Mouse (Mus musculus): ENCODE measurements at regions not wholly inside any gene's neighbourhood (a gene's known extent, or its start where the extent isn't known, plus 50 kb on each side); places are given as distances from the start of the nearest gene placed in this dataset.

GRCm38 (mm10) chr6:89256630-89257292 is 105.7 kb downstream of the Plxna1 start:
- Histone ChIP-seq H3K4me3 (ENCODE audit: extremely low read depth, insufficient read depth, insufficient read length) (no peak overlapping the region), H3K27me3 (ENCODE audit: control insufficient read depth, insufficient read depth, low read length) (no peaks in the 10 kb centered on the region), H3K36me3 (ENCODE audit: control insufficient read depth, insufficient read depth, low read length) (no peaks in the 10 kb centered on the region), H3K27ac (ENCODE audit: insufficient read depth, low read length) (peak overlapping the region; percentile 26; the same call in 1 of the 2 replicates), H3K4me1 (ENCODE audit: control insufficient read depth, insufficient read depth, insufficient read length) (peaks cover 8% of the 10 kb centered on the region; the same call in 1 of the 2 replicates)
- no peak for DNase-seq (ENCODE audit: low read depth in 1 of 2, low spot score in 2 of 2)
- TF ChIP-seq CTCF (IDR thresholded peaks at IDR 0.05; ENCODE audit: extremely low read depth, insufficient read depth, insufficient read length, insufficient replicate concordance) (no peak), POLR2A (IDR thresholded peaks at IDR 0.05; ENCODE audit: low read depth, low read length) (no peak)
- 35% methylated on average over 8 of the region's 8 CpGs for WGBS

DNA sequence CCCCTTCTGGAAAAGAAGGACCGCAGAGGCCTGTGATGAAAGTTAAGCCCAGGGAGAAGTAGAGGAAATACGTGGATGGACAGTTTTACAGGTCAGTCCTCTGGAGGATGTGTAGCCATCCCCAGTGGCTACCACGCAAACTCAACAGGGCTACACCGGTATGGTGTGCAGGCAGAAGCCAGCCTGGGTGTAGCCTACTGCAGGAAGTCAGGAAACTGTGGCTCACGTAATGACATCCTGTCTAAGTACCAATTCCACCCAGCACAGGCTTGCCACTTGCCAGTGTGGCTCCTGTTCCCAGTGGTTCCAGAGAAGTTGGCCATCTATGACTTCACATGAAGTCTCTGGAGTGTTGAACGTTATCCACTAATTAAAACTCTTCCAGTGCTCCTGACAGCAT is 105.0 kb downstream of the Plxna1 start:
- H3K27ac ChIP-seq (ENCODE audit: insufficient read depth, low read length), result peak overlapping the region; percentile 49; the same call in 1 of the 2 replicates
- H3K4me3 ChIP-seq (ENCODE audit: extremely low read depth, insufficient read depth, insufficient read length), result no peak overlapping the region
- no peak for DNase-seq (ENCODE audit: low read depth in 1 of 2, low spot score in 2 of 2)
- peaks cover 8% of the 10 kb centered on the region; the same call in 1 of the 2 replicates for H3K4me1 ChIP-seq (ENCODE audit: control insufficient read depth, insufficient read depth, insufficient read length)
- H3K36me3 ChIP-seq (ENCODE audit: control insufficient read depth, insufficient read depth, low read length), result no peaks in the 10 kb centered on the region
- no peaks in the 10 kb centered on the region for H3K27me3 ChIP-seq (ENCODE audit: control insufficient read depth, insufficient read depth, low read length)
- WGBS, result 50% methylated on average over 6 of the region's 6 CpGs
- TF ChIP-seq CTCF (IDR thresholded peaks at IDR 0.05; ENCODE audit: extremely low read depth, insufficient read depth, insufficient read length, insufficient replicate concordance) (no peak), POLR2A (IDR thresholded peaks at IDR 0.05; ENCODE audit: low read depth, low read length) (no peak)

GRCm38 (mm10) chr6:89258140-89258539 is 104.3 kb downstream of the Plxna1 start:
- WGBS, result 19% methylated on average over 4 of the region's 4 CpGs
- peaks cover 8% of the 10 kb centered on the region; the same call in 1 of the 2 replicates for H3K4me1 ChIP-seq (ENCODE audit: control insufficient read depth, insufficient read depth, insufficient read length)
- peak overlapping the region; percentile 49; the same call in 1 of the 2 replicates for H3K27ac ChIP-seq (ENCODE audit: insufficient read depth, low read length)
- TF ChIP-seq CTCF (IDR thresholded peaks at IDR 0.05; ENCODE audit: extremely low read depth, insufficient read depth, insufficient read length, insufficient replicate concordance) (no peak), POLR2A (IDR thresholded peaks at IDR 0.05; ENCODE audit: low read depth, low read length) (no peak)
- H3K36me3 ChIP-seq (ENCODE audit: control insufficient read depth, insufficient read depth, low read length), result no peaks in the 10 kb centered on the region
- no peak overlapping the region for H3K4me3 ChIP-seq (ENCODE audit: extremely low read depth, insufficient read depth, insufficient read length)
- DNase-seq (ENCODE audit: low read depth in 1 of 2, low spot score in 2 of 2), result peak; percentile 7 to 28
- no peaks in the 10 kb centered on the region for H3K27me3 ChIP-seq (ENCODE audit: control insufficient read depth, insufficient read depth, low read length)

GRCm38 (mm10) chr6:89259406-89259994 is 102.9 kb downstream of the Plxna1 start:
- DNase-seq (ENCODE audit: low read depth in 1 of 2, low spot score in 2 of 2), result no peak
- WGBS, result 69% methylated on average over 11 of the region's 11 CpGs
- Histone ChIP-seq H3K36me3 (ENCODE audit: control insufficient read depth, insufficient read depth, low read length) (no peaks in the 10 kb centered on the region), H3K4me3 (ENCODE audit: extremely low read depth, insufficient read depth, insufficient read length) (no peak overlapping the region), H3K27me3 (ENCODE audit: control insufficient read depth, insufficient read depth, low read length) (no peaks in the 10 kb centered on the region), H3K4me1 (ENCODE audit: control insufficient read depth, insufficient read depth, insufficient read length) (peaks cover 8% of the 10 kb centered on the region; the same call in 1 of the 2 replicates), H3K27ac (ENCODE audit: insufficient read depth, low read length) (no peak overlapping the region)
- TF ChIP-seq POLR2A (IDR thresholded peaks at IDR 0.05; ENCODE audit: low read depth, low read length) (no peak), CTCF (IDR thresholded peaks at IDR 0.05; ENCODE audit: extremely low read depth, insufficient read depth, insufficient read length, insufficient replicate concordance) (no peak)

GRCm38 (mm10) chr6:89262958-89263357 is 99.5 kb downstream of the Plxna1 start:
- WGBS, result 85% methylated on average over 4 of the region's 4 CpGs
- H3K4me3 ChIP-seq (ENCODE audit: extremely low read depth, insufficient read depth, insufficient read length), result no peak overlapping the region
- TF ChIP-seq POLR2A (IDR thresholded peaks at IDR 0.05; ENCODE audit: low read depth, low read length) (no peak), CTCF (IDR thresholded peaks at IDR 0.05; ENCODE audit: extremely low read depth, insufficient read depth, insufficient read length, insufficient replicate concordance) (no peak)
- no peak for DNase-seq (ENCODE audit: low read depth in 1 of 2, low spot score in 2 of 2)
- no peaks in the 10 kb centered on the region for H3K27me3 ChIP-seq (ENCODE audit: control insufficient read depth, insufficient read depth, low read length)
- H3K36me3 ChIP-seq (ENCODE audit: control insufficient read depth, insufficient read depth, low read length), result no peaks in the 10 kb centered on the region
- H3K27ac ChIP-seq (ENCODE audit: insufficient read depth, low read length), result no peak overlapping the region
- peaks cover 2% of the 10 kb centered on the region; the same call in 1 of the 2 replicates for H3K4me1 ChIP-seq (ENCODE audit: control insufficient read depth, insufficient read depth, insufficient read length)

GRCm38 (mm10) chr6:89265296-89265695 is 97.1 kb downstream of the Plxna1 start:
- Histone ChIP-seq H3K4me1 (ENCODE audit: control insufficient read depth, insufficient read depth, insufficient read length) (no peaks in the 10 kb centered on the region), H3K27me3 (ENCODE audit: control insufficient read depth, insufficient read depth, low read length) (no peaks in the 10 kb centered on the region), H3K4me3 (ENCODE audit: extremely low read depth, insufficient read depth, insufficient read length) (no peak overlapping the region), H3K27ac (ENCODE audit: insufficient read depth, low read length) (no peak overlapping the region), H3K36me3 (ENCODE audit: control insufficient read depth, insufficient read depth, low read length) (no peaks in the 10 kb centered on the region)
- no peak for TF ChIP-seq POLR2A (IDR thresholded peaks at IDR 0.05; ENCODE audit: low read depth, low read length)
- TF ChIP-seq CTCF (IDR thresholded peaks at IDR 0.05; ENCODE audit: extremely low read depth, insufficient read depth, insufficient read length, insufficient replicate concordance), result no peak
- DNase-seq (ENCODE audit: low read depth in 1 of 2, low spot score in 2 of 2), result no peak
- WGBS, result 15% methylated on average over 3 of the region's 3 CpGs

Data from spleen, adult 2 months (tissue).